Mouse (Mus musculus) liver (tissue): ENCODE data around the gene Etl4.

Experiments
- DNase-seq: peaks from one replicate; pipeline ENCODE4 v3.0.0-alpha.2; 2020; ENCODE audit warnings: mixed read lengths

The Etl4 gene

GRCm38 (mm10) chr2:20525879-20526593, 616.5 kb downstream of the Etl4 start:
- DNase-seq, result peak; percentile 11

- no peak for DNase-seq
These were observed 617.3 kb downstream of the Etl4 start for GRCm38 (mm10) chr2:20526856-20527255.

GRCm38 (mm10) chr2:20532623-20533022, 623.0 kb downstream of the Etl4 start:
- no peak for DNase-seq

DNA sequence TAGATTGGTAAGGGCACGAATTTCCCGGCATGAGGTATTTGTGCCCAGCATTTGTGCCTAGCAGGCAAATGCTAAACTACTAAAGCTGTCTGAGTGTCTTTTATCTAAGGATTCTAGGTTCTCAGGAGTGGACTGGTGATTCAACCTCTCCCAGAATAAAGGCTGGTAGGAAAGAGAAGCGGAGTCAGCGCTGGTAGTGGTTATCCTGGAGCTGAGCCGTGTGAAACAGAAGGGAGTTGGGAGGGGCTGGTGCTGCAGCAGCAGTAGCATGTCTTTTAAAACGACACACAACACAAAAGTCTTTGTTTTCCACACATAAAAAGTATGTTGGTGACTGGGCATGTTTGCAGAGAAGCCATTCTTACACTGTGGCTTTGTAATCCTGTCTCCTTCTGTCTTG, 628.2 kb downstream of the Etl4 start:
- DNase-seq, result no peak

DNA sequence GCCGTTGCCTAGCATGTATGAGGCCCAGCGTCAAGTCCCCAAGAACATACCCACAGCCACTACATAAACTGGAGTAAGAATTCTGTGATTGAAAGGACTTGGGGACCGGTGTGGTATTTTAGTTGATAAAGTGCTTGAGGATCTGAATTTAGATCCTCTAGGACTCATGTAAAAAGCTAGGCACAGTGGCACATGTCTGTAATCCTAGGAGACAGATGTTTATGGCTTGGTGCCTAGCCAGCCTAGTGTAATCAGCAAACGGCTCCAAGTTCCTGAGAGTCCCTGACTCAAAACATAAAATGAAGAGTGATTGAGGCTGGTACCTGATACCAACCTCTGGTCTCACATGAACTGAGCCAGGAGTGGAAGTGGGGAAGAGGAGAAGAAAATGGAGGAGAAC, 629.3 kb downstream of the Etl4 start:
- DNase-seq, result no peak

- no peak for DNase-seq
These were observed 631.7 kb downstream of the Etl4 start for GRCm38 (mm10) chr2:20541261-20541660.

DNA sequence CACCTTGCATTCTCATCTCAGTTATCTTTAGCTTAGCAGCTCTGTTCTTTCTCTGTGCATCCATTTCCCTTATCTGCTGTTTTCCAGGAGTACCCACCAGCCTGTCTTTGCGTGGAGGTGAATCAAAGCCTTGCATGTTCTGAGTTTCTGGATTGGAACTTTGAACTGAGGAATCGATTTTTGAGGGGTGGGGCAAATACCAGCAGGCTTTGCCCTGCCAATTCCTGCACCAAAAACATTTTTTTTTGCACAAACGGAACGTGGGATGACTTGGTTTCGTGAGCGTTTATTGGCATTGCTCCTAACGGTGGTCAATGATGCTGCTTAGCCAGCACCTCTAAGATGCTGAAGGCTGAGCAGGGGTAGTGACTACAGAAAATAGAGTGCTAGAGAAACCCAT, 632.7 kb downstream of the Etl4 start:
- no peak for DNase-seq

DNA sequence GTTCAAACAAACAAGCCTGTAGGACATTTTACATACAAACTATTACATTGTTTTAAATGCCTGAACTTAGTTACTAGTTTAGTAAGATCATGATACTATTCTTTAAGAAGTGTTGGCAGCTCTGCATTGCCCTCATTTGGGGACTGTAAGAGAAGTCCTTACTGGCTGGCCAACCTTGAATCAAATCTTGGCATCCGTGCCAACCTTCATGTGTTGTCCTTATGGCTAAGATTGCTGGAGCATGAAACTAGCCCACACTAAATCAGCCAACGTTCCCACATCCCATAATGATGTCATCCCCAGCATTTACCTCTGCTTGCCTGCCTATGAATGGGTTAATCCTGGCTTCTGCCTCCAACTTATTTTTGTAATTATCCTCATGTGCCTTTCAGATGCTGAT, 636.0 kb downstream of the Etl4 start:
- DNase-seq, result no peak

DNA sequence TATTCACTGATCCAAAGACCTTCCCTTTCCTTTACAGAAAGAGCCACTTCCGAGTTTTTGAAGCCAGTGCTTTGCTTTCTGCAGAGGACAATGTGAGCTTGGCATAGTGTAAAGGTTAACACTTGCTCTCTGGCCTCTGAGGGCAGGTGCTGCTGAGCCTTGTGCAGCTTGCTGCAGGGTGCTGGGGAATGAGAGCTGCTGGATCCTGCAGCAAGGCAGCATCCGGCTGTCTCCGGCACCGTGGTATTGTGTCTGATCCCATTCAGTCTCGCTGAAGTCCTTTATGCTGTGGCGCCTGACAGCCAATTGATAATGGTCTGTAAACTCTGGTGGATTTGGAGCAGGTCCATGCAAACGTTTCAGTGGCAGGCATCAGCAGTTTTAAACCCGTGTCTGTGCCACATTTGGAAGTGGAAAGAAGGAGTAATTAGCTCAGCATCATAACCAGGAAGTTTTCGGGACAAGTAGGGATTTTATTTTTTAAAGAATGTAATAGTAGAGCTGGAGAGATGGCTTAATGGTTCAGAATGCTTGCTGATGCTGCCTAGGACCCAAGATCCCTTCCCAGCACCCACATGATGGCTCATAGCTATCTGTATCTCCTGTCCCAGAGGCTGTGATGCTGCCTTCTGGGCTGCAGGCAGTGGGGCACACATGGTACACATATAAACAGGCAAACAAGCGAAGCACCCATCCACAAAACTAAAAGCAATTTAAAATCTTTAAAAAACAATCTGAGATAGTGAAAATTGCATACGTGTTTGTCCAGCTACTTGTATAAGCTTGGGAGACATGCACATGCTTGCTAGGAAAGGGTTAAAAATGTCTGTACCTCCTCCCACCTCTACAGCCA, 637.1 kb downstream of the Etl4 start:
- DNase-seq, result no peak

DNA sequence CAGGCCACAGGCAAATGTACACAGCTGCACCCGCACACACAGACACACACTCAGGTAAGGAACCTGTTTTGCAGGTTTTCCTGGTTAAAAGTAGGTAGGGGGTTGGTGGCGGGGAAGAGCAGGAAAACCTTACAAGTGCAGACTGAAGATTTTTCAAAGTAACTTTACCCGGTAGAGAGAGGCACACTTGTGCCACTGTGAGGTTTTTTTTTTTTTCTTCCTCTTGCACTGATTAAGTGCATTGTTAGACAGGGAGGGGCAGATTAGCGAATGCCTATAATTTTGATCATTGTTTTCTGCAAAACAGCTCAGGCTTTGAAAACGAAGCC, 637.7 kb downstream of the Etl4 start:
- DNase-seq, result no peak

DNA sequence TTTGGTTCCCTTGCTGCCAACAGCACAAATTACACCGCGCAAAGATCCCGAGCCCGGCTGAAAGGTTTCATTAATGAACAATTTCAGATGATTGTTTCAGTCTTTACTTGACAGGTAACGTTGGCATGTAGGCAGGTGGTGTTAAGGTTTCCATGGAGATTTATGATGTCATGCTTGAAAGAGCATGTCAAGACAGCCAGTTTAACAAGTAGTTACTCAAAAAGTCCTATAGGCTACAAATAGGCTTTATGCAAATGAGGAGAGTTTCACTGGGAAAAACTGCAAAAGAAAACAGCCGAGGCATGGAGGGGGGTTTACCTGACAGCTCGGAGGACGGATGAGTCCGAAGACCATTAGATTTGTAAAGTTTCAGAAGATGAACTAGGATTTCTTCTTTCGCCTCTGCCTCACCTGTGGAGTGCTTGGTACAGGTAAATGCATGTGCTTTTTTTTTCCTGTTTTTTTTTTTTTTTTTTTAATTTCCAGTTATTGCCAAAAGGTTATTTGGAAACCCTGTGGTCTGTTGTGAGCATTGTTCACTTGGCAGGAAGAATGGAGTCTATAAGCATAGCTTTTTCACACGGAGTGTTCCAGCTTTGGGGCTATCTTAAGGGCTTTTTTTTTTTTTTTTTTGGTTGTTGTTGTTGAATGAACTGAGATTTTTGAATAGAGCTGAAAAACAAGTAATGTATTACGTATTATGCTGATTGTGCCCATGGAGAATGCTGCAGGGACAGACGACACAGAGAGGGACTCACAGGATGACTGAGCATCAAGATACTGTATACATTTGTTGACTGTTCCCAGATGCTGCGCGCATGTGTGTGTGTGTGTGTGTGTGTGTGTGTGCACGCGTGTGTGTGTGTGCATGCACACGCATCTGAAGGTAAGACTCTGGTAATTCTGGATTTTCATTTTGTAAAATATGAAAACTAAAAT, 638.4 kb downstream of the Etl4 start:
- DNase-seq, result no peak

DNA sequence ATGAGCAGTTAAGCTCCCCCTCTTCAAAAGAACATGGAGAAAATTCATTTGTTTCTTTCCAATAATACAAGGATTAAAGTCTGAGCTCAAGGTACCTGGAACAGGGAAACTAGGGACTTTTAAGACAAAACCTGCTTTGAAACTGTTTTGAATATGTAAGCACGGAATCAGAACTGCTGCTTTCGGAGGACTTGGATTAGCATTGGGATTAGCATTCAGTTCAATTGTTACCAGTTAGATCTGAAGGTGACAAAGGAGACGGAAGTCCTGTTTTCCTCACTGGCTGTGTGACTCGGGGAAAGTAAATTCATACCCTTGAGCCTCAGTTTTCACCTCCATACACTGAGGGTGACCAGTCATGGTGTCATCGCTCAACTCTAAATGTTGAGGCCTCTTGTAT, 639.5 kb downstream of the Etl4 start:
- no peak for DNase-seq

DNA sequence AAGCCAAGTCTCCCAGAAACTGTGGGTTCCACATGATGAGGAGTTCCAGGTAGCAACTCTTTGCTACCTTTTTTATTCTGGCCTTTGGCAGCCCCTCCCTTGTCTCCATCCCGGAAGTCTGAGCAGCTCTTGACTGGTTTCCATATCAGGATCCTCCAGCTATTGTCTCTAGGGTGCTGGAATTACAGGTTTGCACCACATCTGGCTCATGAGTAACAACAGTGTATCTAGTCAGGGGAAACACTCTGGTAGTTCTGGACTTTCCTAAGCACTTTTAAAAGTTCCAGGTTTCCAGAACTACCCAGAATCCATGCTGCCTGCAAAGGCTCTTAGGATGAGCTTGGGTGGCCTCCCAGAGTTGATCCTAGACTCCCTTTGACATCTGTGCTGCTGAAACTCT, 640.4 kb downstream of the Etl4 start:
- DNase-seq, result no peak

DNA sequence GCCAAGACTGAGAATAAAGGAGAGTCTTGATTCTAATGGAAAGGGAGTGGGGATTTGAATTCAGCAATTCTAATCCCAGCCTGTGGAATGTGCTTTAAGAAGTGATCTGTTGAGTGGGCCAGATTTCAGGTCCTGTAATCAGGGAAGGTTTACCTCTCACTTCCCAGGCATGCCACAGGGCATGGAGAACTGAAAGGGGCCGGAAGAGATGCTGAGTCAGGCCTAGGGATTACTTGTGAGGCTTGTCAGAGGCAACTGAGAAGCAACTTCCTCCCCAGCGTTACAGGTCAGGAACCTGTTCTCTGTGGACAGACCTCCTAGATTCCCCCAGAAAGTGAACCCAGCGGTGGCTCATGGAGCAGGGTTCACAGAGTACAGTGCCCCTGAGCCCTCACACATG, 646.1 kb downstream of the Etl4 start:
- DNase-seq, result no peak

- DNase-seq, result no peak
These were observed 649.5 kb downstream of the Etl4 start for GRCm38 (mm10) chr2:20559083-20559482.

DNA sequence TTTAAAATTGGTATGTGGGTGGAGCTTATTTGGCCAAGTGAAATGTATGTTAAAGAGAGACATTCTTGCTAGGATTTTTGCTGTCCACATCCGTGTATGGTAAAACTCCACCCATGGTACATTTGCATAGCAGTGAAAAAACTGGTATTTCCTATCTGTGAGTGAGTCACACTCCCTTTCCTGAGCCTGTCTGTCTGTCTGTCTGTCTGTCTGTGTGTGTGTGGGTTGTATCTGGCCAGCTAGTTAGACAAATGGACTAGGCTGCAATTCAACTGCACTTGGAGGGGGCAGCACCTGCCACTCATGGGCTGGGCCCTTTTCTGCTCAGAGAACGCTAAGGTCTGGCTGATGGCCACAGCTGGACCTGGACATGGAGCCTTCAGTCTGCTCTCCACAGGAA, 650.1 kb downstream of the Etl4 start:
- DNase-seq, result no peak

DNA sequence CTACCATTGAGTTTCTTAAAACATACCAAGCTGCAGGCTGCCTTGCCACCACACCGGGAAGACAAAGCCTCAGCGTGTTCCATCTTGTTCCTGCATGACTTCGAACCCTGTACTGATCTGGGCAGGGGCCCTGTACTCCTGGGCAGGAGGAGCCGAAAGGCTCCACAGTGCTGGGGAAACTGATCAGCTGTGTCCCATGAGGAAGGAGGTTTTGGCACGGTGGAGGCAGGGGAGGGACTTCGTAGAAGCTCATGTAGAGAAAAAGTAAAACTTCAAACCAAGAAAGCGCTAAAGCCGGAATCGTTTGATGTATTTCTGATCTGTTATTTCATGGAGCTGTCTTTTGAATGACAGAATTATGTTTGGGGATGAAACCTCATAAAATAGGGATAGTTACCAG, 651.0 kb downstream of the Etl4 start:
- no peak for DNase-seq

DNA sequence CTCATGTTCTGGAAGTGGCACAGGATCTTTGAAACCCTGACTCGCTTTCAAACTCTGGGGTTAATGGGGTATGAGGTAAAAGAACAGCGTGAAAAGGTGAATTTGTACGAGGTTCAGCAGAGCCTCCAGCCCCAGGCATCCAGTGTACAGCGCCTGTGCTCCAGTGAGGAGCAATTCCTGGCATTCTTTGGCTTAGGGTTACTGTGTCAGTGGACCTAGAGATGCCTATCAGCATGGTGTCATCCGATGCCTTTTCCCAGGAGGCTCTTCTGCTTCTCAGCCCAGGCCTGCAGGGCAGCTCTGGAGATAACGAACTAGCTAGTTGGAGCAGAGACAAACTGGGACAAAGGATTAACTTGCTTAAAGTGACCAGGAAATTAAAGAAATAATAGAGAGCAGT, 653.5 kb downstream of the Etl4 start:
- DNase-seq, result no peak

DNA sequence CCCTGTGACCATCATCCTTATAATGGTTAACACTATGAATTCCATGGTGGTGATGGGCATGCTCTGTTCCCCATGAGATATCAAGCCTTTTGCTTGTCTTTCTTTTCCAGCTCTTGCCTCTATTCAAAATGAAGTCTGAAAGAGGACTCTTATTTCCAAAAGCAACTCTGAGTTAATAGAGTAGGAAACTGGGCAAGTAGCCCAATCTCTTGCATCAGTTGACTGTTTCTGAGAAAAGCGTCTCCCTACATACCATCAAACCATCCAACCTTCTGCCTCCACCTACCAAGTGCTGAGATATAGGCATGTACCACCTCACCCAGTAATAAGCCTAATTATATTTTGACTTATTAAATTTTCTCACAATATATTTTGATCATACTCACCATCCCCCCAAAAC, 658.9 kb downstream of the Etl4 start:
- no peak for DNase-seq

GRCm38 (mm10) chr2:20571940-20572339, 662.4 kb downstream of the Etl4 start:
- no peak for DNase-seq

- no peak for DNase-seq
These were observed 670.8 kb downstream of the Etl4 start for GRCm38 (mm10) chr2:20580331-20580730.

- DNase-seq, result no peak
These were observed 673.5 kb downstream of the Etl4 start for GRCm38 (mm10) chr2:20583032-20583431.

- peak; percentile 6 for DNase-seq
These were observed 674.1 kb downstream of the Etl4 start for GRCm38 (mm10) chr2:20583562-20584153.
